Mouse (Mus musculus) urinary bladder, adult 18-20 months (tissue): ENCODE measurements around the gene Fgfr2.

Experiments
- DNase-seq, 2 experiments: peaks; one replicate each; pipeline ENCODE4 v3.0.0; 2022; ENCODE audit warnings: low spot score in 2 of 2, mixed read lengths in 2 of 2

The Fgfr2 gene

GRCm38 (mm10) chr7:132823832-132824231 lies 299.3 kb downstream of the Fgfr2 start:
- DNase-seq = no peak

- DNase-seq = no peak
Measured at GRCm38 (mm10) chr7:132820692-132821091, 302.5 kb downstream of the Fgfr2 start.

GRCm38 (mm10) chr7:132817056-132817455 lies 306.1 kb downstream of the Fgfr2 start:
- DNase-seq = no peak

- no peak for DNase-seq
Measured at GRCm38 (mm10) chr7:132816528-132816927, 306.6 kb downstream of the Fgfr2 start.

- DNase-seq = no peak
Measured at GRCm38 (mm10) chr7:132815081-132815480, 308.1 kb downstream of the Fgfr2 start.

GRCm38 (mm10) chr7:132814089-132814450 lies 309.1 kb downstream of the Fgfr2 start:
- DNase-seq = no peak

GRCm38 (mm10) chr7:132813416-132814088 lies 309.6 kb downstream of the Fgfr2 start, which contains the start of gene Fam53b:
TSS of gene Fam53b (minus strand) at chr7:132813886.
- DNase-seq = peak; percentile 54 to 77

- DNase-seq = peak; percentile 53 to 71
Measured at GRCm38 (mm10) chr7:132812619-132813415, 310.3 kb downstream of the Fgfr2 start.

GRCm38 (mm10) chr7:132811716-132812618 lies 311.2 kb downstream of the Fgfr2 start:
- DNase-seq = no peak

- DNase-seq = peak; percentile 79 to 83
Measured at GRCm38 (mm10) chr7:132810879-132811278, 312.3 kb downstream of the Fgfr2 start.

- no peak for DNase-seq
Measured at GRCm38 (mm10) chr7:132810368-132810767, 312.8 kb downstream of the Fgfr2 start.

- DNase-seq = no peak
Measured at GRCm38 (mm10) chr7:132809721-132810120, 313.4 kb downstream of the Fgfr2 start.

GRCm38 (mm10) chr7:132808841-132809682 lies 314.1 kb downstream of the Fgfr2 start:
- no peak for DNase-seq

GRCm38 (mm10) chr7:132808051-132808796 lies 314.9 kb downstream of the Fgfr2 start:
- no peak for DNase-seq

GRCm38 (mm10) chr7:132806926-132807857 lies 316.0 kb downstream of the Fgfr2 start:
- no peak for DNase-seq

- no peak for DNase-seq
Measured at GRCm38 (mm10) chr7:132806286-132806685, 316.9 kb downstream of the Fgfr2 start.

- DNase-seq = no peak
Measured at GRCm38 (mm10) chr7:132804951-132805350, 318.2 kb downstream of the Fgfr2 start.

- no peak for DNase-seq
Measured at GRCm38 (mm10) chr7:132804461-132804860, 318.7 kb downstream of the Fgfr2 start.

GRCm38 (mm10) chr7:132803962-132804361 lies 319.2 kb downstream of the Fgfr2 start:
- DNase-seq = no peak
